Mouse (Mus musculus) cerebellum, adult 2 months (tissue): ENCODE measurements around the gene 1110059E24Rik. TPM values are rescaled to one million over a fixed set of nuclear protein-coding genes. Genes with fewer than 3 reads are reported as not detected.

Experiments
- DNase-seq, 2 experiments: peaks; one replicate each; pipeline ENCODE4 v3.0.0; 2021
- H3K27ac ChIP-seq: fragments of 200-500 bp; 2 replicates; pipeline ENCODE4 v1.5.1; 2012; ENCODE audit warnings: low read length, control low read depth, inconsistent platforms; ENCODE audit not compliant: insufficient read depth
- H3K27me3 ChIP-seq: fragments of 200-500 bp; 2 replicates; pipeline ENCODE4 v1.6.1; 2012; ENCODE audit warnings: inconsistent platforms, mild to moderate bottlenecking, low read length, moderate library complexity; ENCODE audit not compliant: control insufficient read depth, insufficient read depth
- H3K4me1 ChIP-seq: fragments of 200-500 bp; 2 replicates; pipeline ENCODE4 v1.6.1; 2011; ENCODE audit warnings: low read length; ENCODE audit not compliant: control insufficient read depth, insufficient read depth
- H3K4me3 ChIP-seq: fragments of 200-500 bp; replicated peaks from 2 replicates; pipeline ENCODE3; 2011; ENCODE audit warnings: mild to moderate bottlenecking, low read depth, low read length, control low read depth; ENCODE audit not compliant: insufficient read depth
- CTCF ChIP-seq: fragments of 200-500 bp; IDR thresholded peaks from 2 replicates; pipeline ENCODE4 v1.5.1; 2011; ENCODE audit warnings: low read depth, mild to moderate bottlenecking, control low read depth, low read length, moderate library complexity, borderline replicate concordance; ENCODE audit not compliant: insufficient read depth
- POLR2A ChIP-seq: fragments of 200-500 bp; IDR thresholded peaks from 2 replicates; pipeline ENCODE4 v1.6.1; 2011; ENCODE audit warnings: low read length, control low read depth, borderline replicate concordance; ENCODE audit not compliant: insufficient read depth
- WGBS: fragments of 180-500 bp; shearing (Covaris S2); methylation state at CpG from one replicate; pipeline ENCODE4 v1.1.7; 2018; 5-methylcytosine and 5-hydroxymethylcytosine counted together
- polyA plus RNA-seq: library from polyadenylated mRNA; depleted of rRNA; stranded (reverse); fragments of >200 nt; gene quantifications from 2 replicates; pipeline ENCODE4 v1.2.3, GENCODE M21; 2012; rRNA removed

The 1110059E24Rik gene
- 31.2 and 33.0 TPM in 2 replicates for polyA plus RNA-seq

DNA sequence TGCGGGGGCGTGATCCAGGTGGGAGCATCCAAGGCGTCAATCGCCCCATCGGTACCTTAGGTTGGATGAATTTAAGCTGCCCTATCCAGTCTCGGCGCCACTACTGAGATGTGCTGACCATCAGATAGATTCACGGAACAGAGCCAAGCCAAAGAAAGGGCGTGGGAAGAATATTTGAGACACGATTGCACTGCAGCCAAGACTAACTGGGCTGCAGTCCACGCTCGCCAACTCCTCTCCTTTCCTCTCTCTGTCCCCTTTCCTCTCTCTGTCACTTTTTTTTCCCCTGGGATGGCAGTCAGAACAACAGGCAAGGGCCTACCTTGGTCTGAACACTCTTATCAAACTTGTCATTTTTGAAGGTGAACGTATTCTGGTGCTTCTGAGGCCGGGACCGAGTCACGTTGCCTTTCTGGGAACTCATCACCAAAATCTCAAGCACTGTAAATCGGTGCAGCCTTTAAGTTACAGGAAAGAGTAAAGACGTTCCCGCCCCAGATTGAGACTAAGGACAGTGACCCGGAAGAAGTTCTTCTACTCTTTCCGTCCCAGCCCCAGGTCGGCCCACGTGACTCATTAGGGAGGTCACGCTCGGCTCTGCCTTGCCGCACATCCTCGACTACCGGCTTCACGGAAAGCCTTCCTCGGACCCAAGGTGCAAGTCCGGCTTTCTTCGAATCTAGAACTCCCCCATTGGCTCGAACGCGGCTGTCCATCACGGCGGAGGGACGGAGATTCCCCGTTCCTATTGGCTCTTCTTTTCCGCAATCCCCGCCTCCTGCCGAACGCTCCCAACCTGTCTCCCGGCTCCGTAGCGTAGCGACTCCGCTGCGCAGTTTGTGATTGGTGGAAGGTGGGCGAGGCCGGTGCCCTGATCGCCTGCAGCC is at the start of gene 1110059E24Rik:
Gene 1110059E24Rik (minus strand): TSS at position 692 of the 887 bp plus-strand sequence.
- Histone ChIP-seq H3K4me1 (peaks cover 4% of the 10 kb centered on the region), H3K27me3 (no peaks in the 10 kb centered on the region), H3K4me3 (peak within 1 kb of the TSS; percentile 79), H3K27ac (peak within 1 kb of the TSS; percentile 96)
- peak; percentile 99 for DNase-seq
- peak; percentile 69; the same call in 1 of the 2 replicates for TF ChIP-seq POLR2A
- TF ChIP-seq CTCF, result no peak
- 5% methylated on average over 52 of the region's 52 CpGs for WGBS

DNA sequence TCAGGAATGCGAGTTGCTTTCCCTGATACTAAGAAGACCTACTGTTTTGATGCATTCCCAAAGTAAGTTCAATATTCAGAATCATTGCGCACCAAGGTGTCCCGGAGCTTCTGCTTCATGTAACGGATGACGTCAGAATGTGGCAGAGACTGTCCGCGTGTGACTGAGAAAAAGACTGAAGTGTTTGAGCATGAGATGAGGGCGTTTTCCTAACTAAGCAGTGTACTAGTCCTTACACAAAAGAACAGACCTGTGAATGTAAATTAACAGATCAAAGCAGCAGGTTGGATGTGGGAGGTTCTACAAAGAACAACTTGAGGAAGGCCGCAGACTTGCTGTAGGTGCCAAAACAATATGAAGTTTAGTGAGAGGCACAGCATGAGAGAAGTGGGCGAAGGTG is 28.2 kb upstream of the 1110059E24Rik start:
- no peak overlapping the region for H3K4me3 ChIP-seq
- no peak for TF ChIP-seq POLR2A
- TF ChIP-seq CTCF, result no peak
- H3K27ac ChIP-seq, result no peak overlapping the region
- WGBS, result 75% methylated on average over 10 of the region's 10 CpGs
- no peak for DNase-seq
- peaks cover 6% of the 10 kb centered on the region; the same call in 1 of the 2 replicates for H3K4me1 ChIP-seq
- H3K27me3 ChIP-seq, result no peaks in the 10 kb centered on the region

- no peak for TF ChIP-seq POLR2A
- no peak for TF ChIP-seq CTCF
- Histone ChIP-seq H3K4me3 (no peak overlapping the region), H3K27me3 (no peaks in the 10 kb centered on the region), H3K4me1 (peaks cover 6% of the 10 kb centered on the region; the same call in 1 of the 2 replicates), H3K27ac (no peak overlapping the region)
- 90% methylated on average over 3 of the region's 3 CpGs for WGBS
- DNase-seq, result no peak
Observed at GRCm38 (mm10) chr19:21680091-21680490, 27.3 kb upstream of the 1110059E24Rik start.

DNA sequence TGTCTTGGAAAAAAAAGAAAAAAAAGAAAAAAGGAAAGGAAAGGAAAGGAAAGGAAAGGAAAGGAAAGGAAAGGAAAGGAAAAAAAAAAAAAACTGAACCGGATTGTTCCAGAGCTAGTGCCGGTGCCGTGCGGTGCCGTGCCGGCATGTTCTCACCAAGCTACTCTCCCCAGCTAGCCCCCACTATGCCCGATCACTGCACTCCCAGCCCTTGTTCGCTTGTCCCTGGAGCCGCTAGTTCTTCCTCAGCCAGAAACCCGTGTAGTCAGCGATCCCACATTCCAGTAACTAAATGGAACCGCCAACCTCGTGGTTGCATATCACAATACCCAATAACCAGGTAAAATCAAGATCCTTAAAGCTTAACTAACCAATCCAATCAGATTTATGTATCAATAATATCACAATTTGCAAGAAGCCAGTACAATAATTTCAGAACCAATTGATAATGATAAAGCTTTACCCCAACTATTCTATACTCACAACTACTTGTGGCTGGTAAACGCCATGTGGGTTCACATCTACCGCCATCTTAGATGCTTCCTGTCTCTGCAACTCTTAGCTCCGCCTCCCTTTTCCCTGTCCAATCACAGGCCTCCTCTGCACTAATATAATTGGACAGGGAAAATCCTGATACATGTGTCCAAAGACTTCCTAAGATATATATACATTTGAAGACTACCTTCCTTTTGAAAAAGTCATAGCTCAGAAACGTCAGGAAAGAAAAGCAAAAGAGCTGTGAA is 21.7 kb upstream of the 1110059E24Rik start:
- no peak overlapping the region for H3K4me3 ChIP-seq
- no peak for DNase-seq
- no peak overlapping the region for H3K27ac ChIP-seq
- no peaks in the 10 kb centered on the region for H3K27me3 ChIP-seq
- no peaks in the 10 kb centered on the region; the same call in 1 of the 2 replicates for H3K4me1 ChIP-seq
- 96% methylated on average over 17 of the region's 17 CpGs for WGBS
- TF ChIP-seq POLR2A (no peak), CTCF (no peak)

DNA sequence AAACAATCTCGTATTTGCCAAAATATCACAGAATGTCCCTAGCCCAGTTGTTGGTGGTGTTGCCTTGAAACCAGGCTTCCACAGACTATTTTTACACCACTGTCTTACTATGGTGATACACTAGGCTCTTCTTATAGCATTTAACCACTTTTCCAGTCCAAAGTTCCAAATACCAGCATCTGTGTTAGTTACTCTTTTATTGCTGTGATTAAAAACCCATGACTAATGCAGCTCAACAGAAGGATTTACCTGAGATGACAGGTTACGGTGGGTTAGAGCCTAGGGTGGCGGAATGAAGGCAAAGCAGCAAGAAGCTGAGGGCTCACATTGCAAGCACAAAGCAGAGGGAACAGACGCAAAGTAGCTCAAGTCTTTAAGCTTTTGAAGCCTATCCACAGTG is 16.9 kb upstream of the 1110059E24Rik start:
- 0 out of 2 replicates have a peak, but pooled peaks cover 2% of the 10 kb centered on the region for H3K4me1 ChIP-seq
- H3K27me3 ChIP-seq, result no peaks in the 10 kb centered on the region
- no peak overlapping the region for H3K4me3 ChIP-seq
- no peak overlapping the region for H3K27ac ChIP-seq
- no peak for TF ChIP-seq CTCF
- no peak for TF ChIP-seq POLR2A
- WGBS, result 79% methylated on average over 4 of the region's 4 CpGs
- no peak for DNase-seq

DNA sequence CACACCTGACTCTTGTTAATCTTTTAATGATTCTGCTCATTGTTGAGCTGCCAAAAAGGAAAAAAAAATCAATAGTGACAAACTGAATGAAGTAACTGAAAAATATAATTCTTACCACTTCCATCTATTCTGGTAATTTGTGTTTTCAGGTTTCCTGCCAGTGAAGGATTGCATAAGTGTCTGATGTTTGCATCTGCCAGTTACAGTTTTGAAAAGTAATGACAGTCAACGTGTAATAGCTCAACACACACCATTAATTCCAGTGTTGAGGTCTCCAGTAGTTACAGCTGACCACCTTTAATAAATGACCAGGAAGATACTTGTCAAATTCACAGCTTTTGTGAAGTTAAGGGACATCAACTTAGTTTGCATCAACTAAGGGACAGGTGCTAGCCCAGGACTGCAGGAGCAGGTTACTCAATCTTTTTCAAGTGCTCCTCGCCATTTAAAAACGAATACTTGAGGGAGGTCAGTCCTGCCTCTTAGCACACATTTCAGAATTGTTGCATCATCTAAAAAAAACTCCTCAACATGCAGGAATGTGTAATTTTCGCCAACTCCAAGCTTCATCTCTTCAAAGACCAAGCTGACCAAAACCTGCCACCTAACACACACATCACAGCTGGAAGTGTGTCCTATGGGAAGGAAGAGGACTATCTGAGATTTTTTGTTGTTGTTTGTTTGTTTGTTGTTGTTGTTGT is 11.1 kb upstream of the 1110059E24Rik start:
- no peak overlapping the region for H3K27ac ChIP-seq
- 73% methylated on average over 4 of the region's 4 CpGs for WGBS
- no peak for DNase-seq
- H3K4me1 ChIP-seq, result peaks cover 6% of the 10 kb centered on the region; the same call in 1 of the 2 replicates
- H3K4me3 ChIP-seq, result no peak overlapping the region
- no peaks in the 10 kb centered on the region for H3K27me3 ChIP-seq
- no peak for TF ChIP-seq POLR2A
- TF ChIP-seq CTCF, result no peak

- 2% methylated on average over 1 of the region's 1 CpGs for WGBS
- Histone ChIP-seq H3K4me3 (no peak overlapping the region), H3K27me3 (no peaks in the 10 kb centered on the region), H3K4me1 (peaks cover 4% of the 10 kb centered on the region), H3K27ac (peak overlapping the region; percentile 23; the same call in 1 of the 2 replicates)
- DNase-seq, result peak in 1 of 2 experiments; percentile 37
- no peak for TF ChIP-seq CTCF
- TF ChIP-seq POLR2A, result no peak
Observed at GRCm38 (mm10) chr19:21660734-21661133, 8.0 kb upstream of the 1110059E24Rik start.
